Comparison of ENCODE assay signal across 30 mouse cellular contexts in the genomic region with DNA sequence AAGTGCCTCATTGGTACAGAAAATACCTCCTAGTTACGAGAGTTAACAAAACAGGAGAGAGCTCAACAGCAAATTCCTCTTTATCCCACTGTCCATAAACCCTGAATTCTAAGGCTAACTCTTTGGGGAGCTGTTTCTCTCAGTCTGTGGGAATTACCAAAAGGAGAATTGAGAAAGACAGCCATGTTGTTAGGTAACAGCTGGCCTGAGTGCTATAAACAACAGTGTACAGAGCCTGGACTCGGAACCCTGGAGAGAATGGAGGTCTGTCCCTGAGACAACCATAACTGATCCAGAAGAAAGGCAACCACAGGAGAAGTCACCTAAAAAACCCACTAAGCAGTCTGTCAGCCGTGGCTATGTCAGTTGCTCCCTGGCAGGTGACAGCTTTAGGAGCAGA. TPM values are rescaled to one million over a fixed set of nuclear protein-coding genes. Genes with fewer than 3 reads are reported as not detected.
A peak's percentile ranks its signal among the peaks of the same experiment; 100 is the strongest.
DNase-seq lines count a peak whose midpoint lies in the region; ATAC-seq and TF ChIP-seq lines count a peak whose summit lies in the region.
"Had no signal": no experiment of that assay in that cellular context is flagged by ENCODE, and none has a peak within 500 bp of the region (broad histone marks: within the 10 kb centered on the region; RNA-seq: fewer than 3 reads in every experiment).

No protein-coding gene starts in this region.

- no peaks in the 10 kb centered on the region for H3K36me3 ChIP-seq in midbrain, embryonic 15.5 days (replicated peaks)
- H3K36me3 ChIP-seq: embryonic facial prominence, embryonic 13.5 days; embryonic facial prominence, embryonic 15.5 days; forebrain, embryonic 10.5 days; forebrain, embryonic 12.5 days had no signal

- DNase-seq in adrenal gland, postnatal 10 days: peak; percentile 20
- no peak for DNase-seq in adrenal gland, postnatal 14 days
- DNase-seq in layer of hippocampus, adult 2 months (ENCODE audit: low spot score in 2 of 2): no peak
- no peak for DNase-seq in layer of hippocampus, postnatal 10 days (ENCODE audit: low spot score in 2 of 2)
- peak; percentile 7 for DNase-seq in lung, postnatal 36 days
- no peak for DNase-seq in lung, postnatal 25 days (ENCODE audit: low spot score)
- DNase-seq: adrenal gland, adult 8-10 months; adrenal gland, postnatal 36 days; B cell, adult 2 months; cerebellum, adult 11 months; cerebellum, adult 18-20 months; cerebellum, adult 8-10 months; cerebellum, adult 9-11 months; cerebellum, postnatal 36 days; embryo, embryonic 11 days had no signal

- ATAC-seq in midbrain, embryonic 15.5 days (replicated peaks): no peak
- ATAC-seq: CD4-positive, CD25-positive, alpha-beta regulatory T cell, adult 4 months; forebrain, embryonic 14.5 days; forebrain, embryonic 16.5 days had no signal

- H3K4me1 ChIP-seq in brown adipose tissue, adult 24 weeks (ENCODE audit: control insufficient read depth, insufficient read depth, insufficient read length, low read length): peaks cover 19% of the 10 kb centered on the region
- H3K4me1 ChIP-seq in midbrain, embryonic 15.5 days: peaks cover 19% of the 10 kb centered on the region

- no peak overlapping the region for H3K4me3 ChIP-seq in layer of hippocampus, adult 2 months
- no peak overlapping the region for H3K4me3 ChIP-seq in brown adipose tissue, adult 24 weeks (ENCODE audit: insufficient read depth, low read depth, low read length)
- H3K4me3 ChIP-seq in midbrain, embryonic 15.5 days: no peak overlapping the region
- H3K4me3 ChIP-seq: embryonic facial prominence, embryonic 13.5 days; embryonic facial prominence, embryonic 15.5 days; erythroblast, embryonic 14.5 days; forebrain, embryonic 10.5 days; forebrain, embryonic 12.5 days had no signal

- peak overlapping the region; percentile 53; the same call in 1 of the 2 replicates for H3K27ac ChIP-seq in layer of hippocampus, adult 2 months
- 0 out of 2 replicates have a peak overlapping the region, but pooled peaks have one; percentile 3 for H3K27ac ChIP-seq in brown adipose tissue, adult 24 weeks (replicated peaks; ENCODE audit: low read depth, low read length)
- H3K27ac ChIP-seq in midbrain, embryonic 15.5 days: no peak overlapping the region
- H3K27ac ChIP-seq: embryonic facial prominence, embryonic 13.5 days; embryonic facial prominence, embryonic 15.5 days; forebrain, embryonic 10.5 days; forebrain, embryonic 12.5 days had no signal

- no peak overlapping the region for H3K4me2 ChIP-seq in midbrain, embryonic 15.5 days
- H3K4me2 ChIP-seq: embryonic facial prominence, embryonic 13.5 days; embryonic facial prominence, embryonic 15.5 days; forebrain, embryonic 12.5 days had no signal

- no peak overlapping the region for H3K9ac ChIP-seq in midbrain, embryonic 15.5 days
- H3K9ac ChIP-seq: embryonic facial prominence, embryonic 13.5 days; embryonic facial prominence, embryonic 15.5 days; forebrain, embryonic 12.5 days had no signal

- H3K9me3 ChIP-seq in midbrain, embryonic 15.5 days: no peaks in the 10 kb centered on the region
- H3K9me3 ChIP-seq: embryonic facial prominence, embryonic 13.5 days; embryonic facial prominence, embryonic 15.5 days; forebrain, embryonic 10.5 days; forebrain, embryonic 12.5 days; G1E had no signal

- H3K27me3 ChIP-seq in midbrain, embryonic 15.5 days (replicated peaks): no peaks in the 10 kb centered on the region
- H3K27me3 ChIP-seq: CH12.LX; embryonic facial prominence, embryonic 13.5 days; embryonic facial prominence, embryonic 15.5 days; forebrain, embryonic 12.5 days had no signal

- 78% methylated on average over 3 of the region's 3 CpGs for WGBS in midbrain, embryonic 15.5 days

- TF ChIP-seq CTCF in layer of hippocampus, adult 2 months (conservative IDR thresholded peaks at IDR 0.05): no peak

RNA-seq across cellular contexts. Expression of gene Olfr412, which starts 50.6 kb away (rescaled TPM):
- not detected for total RNA-seq in adrenal gland, postnatal 10 days (2021)
- total RNA-seq in adrenal gland, postnatal 14 days (2021): not detected in 2 replicates
- total RNA-seq in layer of hippocampus, adult 2 months (2021): not detected
- not detected for total RNA-seq in layer of hippocampus, postnatal 10 days (2021)
- not detected in 2 replicates for polyA plus RNA-seq in brown adipose tissue, adult 24 weeks (2012; ENCODE audit: insufficient read depth, insufficient read length, missing spikeins)
- polyA plus RNA-seq in midbrain, embryonic 15.5 days (2015; fragmentation: Nextera tagmentation; extraction: Ambion mirVana): not detected in 2 replicates
- total RNA-seq: adrenal gland, adult 18-20 months; adrenal gland, adult 8-10 months; adrenal gland, postnatal 36 days; CH12.LX; common myeloid progenitor, adult 5-6 weeks had no signal
- polyA plus RNA-seq: CD4-positive, CD25-positive, alpha-beta regulatory T cell, adult 4 months; embryonic facial prominence, embryonic 11.5 days; embryonic facial prominence, embryonic 13.5 days; embryonic facial prominence, embryonic 15.5 days; erythroblast, embryonic 14.5 days; forebrain, embryonic 10.5 days; forebrain, embryonic 12.5 days; forebrain, embryonic 14.5 days; forebrain, embryonic 16.5 days; G1E had no signal

Comparison
In these comparisons a context has a peak if more than half of its experiments do, and no peak if none do; other contexts are left out.
1. DNase-seq: peak in adrenal gland, postnatal 10 days (single experiment) and lung, postnatal 36 days (single experiment); none in adrenal gland, postnatal 14 days (single experiment), layer of hippocampus, adult 2 months (0 of 2), layer of hippocampus, postnatal 10 days (0 of 2) and lung, postnatal 25 days (single experiment).